Mouse (Mus musculus): ENCODE data around the gene Zfp341.

- TF ChIP-seq POLR2A (IDR thresholded peaks at IDR 0.05; ENCODE audit: low read depth, low read length) (no peak), CTCF (IDR thresholded peaks at IDR 0.05; ENCODE audit: extremely low read depth, insufficient read depth, insufficient read length, insufficient replicate concordance) (no peak)
These were observed 41.9 kb downstream of the Zfp341 start for GRCm38 (mm10) chr2:154654976-154655375.
